11 mouse cellular contexts compared by ENCODE assay signal in the genomic region with DNA sequence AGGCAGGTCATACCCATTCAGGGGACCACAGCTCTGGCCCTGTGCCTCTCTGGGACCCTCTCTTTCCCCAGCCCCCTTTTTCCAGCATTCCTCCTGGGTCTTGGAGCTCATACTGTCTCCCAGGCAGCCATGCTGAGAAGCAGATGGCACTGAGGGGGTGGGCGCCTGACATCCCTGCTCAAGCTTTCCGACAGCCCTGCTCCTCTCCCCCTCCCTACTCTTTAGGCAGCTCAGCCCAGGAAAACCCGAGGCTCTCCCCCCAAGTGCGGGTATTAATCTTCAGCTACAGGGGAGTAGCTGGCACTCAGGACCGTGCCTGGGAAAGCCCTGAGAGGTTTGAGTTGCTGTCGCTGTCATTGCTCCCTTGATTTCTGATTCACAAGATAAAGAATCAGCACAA.
DNase-seq lines count a peak whose midpoint lies in the region; ATAC-seq and TF ChIP-seq lines count a peak whose summit lies in the region.
"Had no signal": no experiment of that assay in that cellular context is flagged by ENCODE, and none has a peak within 500 bp of the region (broad histone marks: within the 10 kb centered on the region; RNA-seq: fewer than 3 reads in every experiment).

No protein-coding gene starts in this region.

- H3K27ac ChIP-seq in midbrain, embryonic 10.5 days (replicated peaks), result 0 out of 2 replicates have a peak overlapping the region, but pooled peaks have one; percentile 19
- H3K27ac ChIP-seq in midbrain, postnatal 0 days (ENCODE audit: low read depth, low read length), result no peak overlapping the region
- H3K27ac ChIP-seq in hindbrain, postnatal 0 days, result no peak overlapping the region
- no peak overlapping the region for H3K27ac ChIP-seq in midbrain, embryonic 13.5 days
- H3K27ac ChIP-seq in heart, embryonic 10.5 days, result no peak overlapping the region
- H3K27ac ChIP-seq in heart, embryonic 11.5 days (ENCODE audit: low read depth, low read length), result no peak overlapping the region
- H3K27ac ChIP-seq: embryonic facial prominence, embryonic 13.5 days; stomach, embryonic 15.5 days had no signal

- H3K4me2 ChIP-seq in midbrain, postnatal 0 days (ENCODE audit: low read depth, low read length, poor library complexity, severe bottlenecking), result no peak overlapping the region
- no peak overlapping the region for H3K4me2 ChIP-seq in hindbrain, postnatal 0 days (ENCODE audit: low read depth, low read length)
- H3K4me2 ChIP-seq in midbrain, embryonic 13.5 days (replicated peaks), result no peak overlapping the region
- H3K4me2 ChIP-seq in heart, embryonic 11.5 days, result no peak overlapping the region
- H3K4me2 ChIP-seq: embryonic facial prominence, embryonic 13.5 days; stomach, embryonic 15.5 days had no signal

- WGBS in midbrain, embryonic 10.5 days, result 58% methylated on average over 6 of the region's 6 CpGs
- WGBS in midbrain, postnatal 0 days, result 22% methylated on average over 6 of the region's 6 CpGs
- WGBS in hindbrain, postnatal 0 days, result 15% methylated on average over 6 of the region's 6 CpGs
- 39% methylated on average over 6 of the region's 6 CpGs for WGBS in midbrain, embryonic 13.5 days
- 29% methylated on average over 6 of the region's 6 CpGs for WGBS in heart, embryonic 10.5 days
- 27% methylated on average over 6 of the region's 6 CpGs for WGBS in heart, embryonic 11.5 days (ENCODE audit: insufficient replicate concordance)

- no peaks in the 10 kb centered on the region for H3K9me3 ChIP-seq in midbrain, embryonic 10.5 days (replicated peaks)
- no peaks in the 10 kb centered on the region for H3K9me3 ChIP-seq in midbrain, postnatal 0 days (ENCODE audit: low read length)
- no peaks in the 10 kb centered on the region for H3K9me3 ChIP-seq in hindbrain, postnatal 0 days (ENCODE audit: low read length)
- H3K9me3 ChIP-seq in midbrain, embryonic 13.5 days, result no peaks in the 10 kb centered on the region
- H3K9me3 ChIP-seq in heart, embryonic 10.5 days, result no peaks in the 10 kb centered on the region
- no peaks in the 10 kb centered on the region for H3K9me3 ChIP-seq in heart, embryonic 11.5 days (replicated peaks; ENCODE audit: control insufficient read depth, low read length)
- H3K9me3 ChIP-seq: embryonic facial prominence, embryonic 13.5 days; stomach, embryonic 15.5 days had no signal

- peaks cover 14% of the 10 kb centered on the region for H3K4me1 ChIP-seq in midbrain, embryonic 10.5 days
- H3K4me1 ChIP-seq in midbrain, postnatal 0 days (ENCODE audit: insufficient read depth, low read length), result no peaks in the 10 kb centered on the region
- H3K4me1 ChIP-seq in hindbrain, postnatal 0 days (ENCODE audit: insufficient read depth, low read length), result peaks cover 22% of the 10 kb centered on the region
- peaks cover 26% of the 10 kb centered on the region for H3K4me1 ChIP-seq in midbrain, embryonic 13.5 days (replicated peaks)
- H3K4me1 ChIP-seq in heart, embryonic 10.5 days, result peaks cover 14% of the 10 kb centered on the region
- H3K4me1 ChIP-seq in heart, embryonic 11.5 days (ENCODE audit: control insufficient read depth, insufficient read depth, low read length), result peaks cover 3% of the 10 kb centered on the region; the same call in 1 of the 2 replicates
- H3K4me1 ChIP-seq: embryonic facial prominence, embryonic 13.5 days had no signal

- H3K9ac ChIP-seq in midbrain, postnatal 0 days (replicated peaks; ENCODE audit: low read length, poor library complexity, severe bottlenecking), result no peak overlapping the region
- no peak overlapping the region for H3K9ac ChIP-seq in hindbrain, postnatal 0 days (replicated peaks; ENCODE audit: low read length)
- no peak overlapping the region for H3K9ac ChIP-seq in midbrain, embryonic 13.5 days (replicated peaks)
- H3K9ac ChIP-seq in heart, embryonic 11.5 days (ENCODE audit: low read depth, low read length), result no peak overlapping the region
- H3K9ac ChIP-seq: embryonic facial prominence, embryonic 13.5 days; stomach, embryonic 15.5 days had no signal

- H3K36me3 ChIP-seq in midbrain, embryonic 10.5 days, result no peaks in the 10 kb centered on the region
- H3K36me3 ChIP-seq in midbrain, postnatal 0 days (ENCODE audit: insufficient read depth, low read length), result no peaks in the 10 kb centered on the region
- H3K36me3 ChIP-seq in hindbrain, postnatal 0 days (ENCODE audit: insufficient read depth, low read length), result no peaks in the 10 kb centered on the region
- no peaks in the 10 kb centered on the region for H3K36me3 ChIP-seq in midbrain, embryonic 13.5 days
- H3K36me3 ChIP-seq in heart, embryonic 10.5 days, result no peaks in the 10 kb centered on the region
- no peaks in the 10 kb centered on the region for H3K36me3 ChIP-seq in heart, embryonic 11.5 days (ENCODE audit: control insufficient read depth, insufficient read depth, low read length)
- H3K36me3 ChIP-seq: embryonic facial prominence, embryonic 13.5 days; stomach, embryonic 15.5 days had no signal

- no peak overlapping the region for H3K4me3 ChIP-seq in midbrain, embryonic 10.5 days
- H3K4me3 ChIP-seq in midbrain, postnatal 0 days (ENCODE audit: low read depth, low read length), result no peak overlapping the region
- no peak overlapping the region for H3K4me3 ChIP-seq in hindbrain, postnatal 0 days (ENCODE audit: low read length)
- no peak overlapping the region for H3K4me3 ChIP-seq in midbrain, embryonic 13.5 days (replicated peaks)
- H3K4me3 ChIP-seq in heart, embryonic 10.5 days, result no peak overlapping the region
- H3K4me3 ChIP-seq in heart, embryonic 11.5 days (ENCODE audit: low read depth, low read length), result no peak overlapping the region
- H3K4me3 ChIP-seq: embryonic facial prominence, embryonic 13.5 days; stomach, embryonic 15.5 days had no signal

- no peaks in the 10 kb centered on the region for H3K27me3 ChIP-seq in midbrain, embryonic 10.5 days (ENCODE audit: low read depth, poor library complexity, severe bottlenecking)
- H3K27me3 ChIP-seq in midbrain, postnatal 0 days (ENCODE audit: insufficient read depth, low read length), result no peaks in the 10 kb centered on the region
- H3K27me3 ChIP-seq in hindbrain, postnatal 0 days (ENCODE audit: insufficient read depth, low read length), result no peaks in the 10 kb centered on the region
- no peaks in the 10 kb centered on the region for H3K27me3 ChIP-seq in midbrain, embryonic 13.5 days
- 0 out of 2 replicates have a peak, but pooled peaks cover 3% of the 10 kb centered on the region for H3K27me3 ChIP-seq in heart, embryonic 10.5 days (ENCODE audit: insufficient read depth, poor library complexity, severe bottlenecking)
- no peaks in the 10 kb centered on the region for H3K27me3 ChIP-seq in heart, embryonic 11.5 days (ENCODE audit: control insufficient read depth, insufficient read depth, low read length)
- H3K27me3 ChIP-seq: embryonic facial prominence, embryonic 13.5 days; stomach, embryonic 15.5 days had no signal

- no peak for ATAC-seq in midbrain, postnatal 0 days (ENCODE audit: low FRiP score)
- ATAC-seq in hindbrain, postnatal 0 days, result peak; percentile 28; the same call in 1 of the 2 replicates
- peak; percentile 64 for ATAC-seq in midbrain, embryonic 13.5 days
- no peak for ATAC-seq in heart, embryonic 11.5 days (replicated peaks; ENCODE audit: insufficient number of reproducible peaks, low FRiP score, low TSS enrichment)

- TF ChIP-seq CTCF in midbrain, postnatal 0 days (IDR thresholded peaks at IDR 0.05), result no peak
- no peak for TF ChIP-seq CTCF in hindbrain, postnatal 0 days (IDR thresholded peaks at IDR 0.05; ENCODE audit: low read depth)

- no peak for DNase-seq in midbrain, embryonic 10.5 days (ENCODE audit: low spot score)
- DNase-seq in midbrain, postnatal 0 days (ENCODE audit: low spot score), result no peak
- peak; percentile 39 for DNase-seq in hindbrain, postnatal 0 days (ENCODE audit: low spot score)
- DNase-seq in telencephalon, adult 2 months (ENCODE audit: low read depth, low spot score), result peak; percentile 47
- DNase-seq in kidney, adult 8-10 months, result no peak
- no peak for DNase-seq in heart, embryonic 10.5 days (ENCODE audit: low spot score)
- DNase-seq: gastrocnemius, postnatal 25 days had no signal

Comparison
In these comparisons a context has a peak if more than half of its experiments do, and no peak if none do; other contexts are left out.
1. ATAC-seq: peak in hindbrain, postnatal 0 days (single experiment) and midbrain, embryonic 13.5 days (single experiment); none in midbrain, postnatal 0 days (single experiment) and heart, embryonic 11.5 days (single experiment).
2. DNase-seq: peak in hindbrain, postnatal 0 days (single experiment) and telencephalon, adult 2 months (single experiment); none in midbrain, embryonic 10.5 days (single experiment), midbrain, postnatal 0 days (single experiment), kidney, adult 8-10 months (0 of 2) and heart, embryonic 10.5 days (single experiment).